Mouse (Mus musculus) left cerebral cortex, adult 11 months (tissue): ENCODE results near the gene Tns1.

Experiments
- DNase-seq: peaks from one replicate; pipeline ENCODE4 v3.0.0; 2022; ENCODE audit warnings: low spot score

The Tns1 gene

GRCm38 (mm10) chr1:74058309-74058708, 65.9 kb downstream of the Tns1 start:
- no peak for DNase-seq

GRCm38 (mm10) chr1:74057501-74057900, 66.7 kb downstream of the Tns1 start:
- DNase-seq, result no peak

- DNase-seq, result no peak
Measured at GRCm38 (mm10) chr1:74055552-74055951, 68.7 kb downstream of the Tns1 start.

- no peak for DNase-seq
Measured at GRCm38 (mm10) chr1:74054471-74054870, 69.8 kb downstream of the Tns1 start.

- DNase-seq, result no peak
Measured at GRCm38 (mm10) chr1:74054007-74054406, 70.2 kb downstream of the Tns1 start.

- no peak for DNase-seq
Measured at GRCm38 (mm10) chr1:74053068-74053467, 71.2 kb downstream of the Tns1 start.

- DNase-seq, result no peak
Measured at GRCm38 (mm10) chr1:74051349-74051748, 72.9 kb downstream of the Tns1 start.

GRCm38 (mm10) chr1:74049430-74049829, 74.8 kb downstream of the Tns1 start:
- no peak for DNase-seq

GRCm38 (mm10) chr1:74047722-74048121, 76.5 kb downstream of the Tns1 start:
- DNase-seq, result no peak

GRCm38 (mm10) chr1:74047311-74047710, 76.9 kb downstream of the Tns1 start:
- DNase-seq, result no peak

GRCm38 (mm10) chr1:74045034-74045433, 79.2 kb downstream of the Tns1 start:
- DNase-seq, result no peak

GRCm38 (mm10) chr1:74044421-74044820, 79.8 kb downstream of the Tns1 start:
- DNase-seq, result no peak

- DNase-seq, result no peak
Measured at GRCm38 (mm10) chr1:74043584-74044105, 80.6 kb downstream of the Tns1 start.

GRCm38 (mm10) chr1:74042711-74043467, 81.4 kb downstream of the Tns1 start:
- DNase-seq, result no peak

- DNase-seq, result no peak
Measured at GRCm38 (mm10) chr1:74041692-74042091, 82.6 kb downstream of the Tns1 start.

GRCm38 (mm10) chr1:74041178-74041577, 83.1 kb downstream of the Tns1 start:
- no peak for DNase-seq

GRCm38 (mm10) chr1:74036560-74037390, 87.5 kb downstream of the Tns1 start:
- no peak for DNase-seq

GRCm38 (mm10) chr1:74035912-74036489, 88.2 kb downstream of the Tns1 start:
- no peak for DNase-seq

GRCm38 (mm10) chr1:74035487-74035886, 88.8 kb downstream of the Tns1 start:
- DNase-seq, result no peak

GRCm38 (mm10) chr1:74034736-74035135, 89.5 kb downstream of the Tns1 start:
- no peak for DNase-seq

- no peak for DNase-seq
Measured at GRCm38 (mm10) chr1:74034211-74034610, 90.0 kb downstream of the Tns1 start.

GRCm38 (mm10) chr1:74033407-74033806, 90.8 kb downstream of the Tns1 start:
- no peak for DNase-seq

- no peak for DNase-seq
Measured at GRCm38 (mm10) chr1:74032966-74033365, 91.3 kb downstream of the Tns1 start.
